Mouse (Mus musculus): ENCODE data around the gene Orm3. TPM values are rescaled to one million over a fixed set of nuclear protein-coding genes. Genes with fewer than 3 reads are reported as not detected.

Orm3 gene
- polyA plus RNA-seq, 2 experiments: not detected

GRCm38 (mm10) chr4:63377483-63377882, 21.5 kb downstream of the Orm3 start:
- H3K4me1 ChIP-seq (ENCODE audit: control insufficient read depth, insufficient read depth, low read length): no peaks in the 10 kb centered on the region
- TF ChIP-seq POLR2A (IDR thresholded peaks at IDR 0.05; ENCODE audit: borderline replicate concordance, extremely low read depth, insufficient read depth, insufficient read length): no peak
- ATAC-seq (ENCODE audit: low FRiP score, low read depth): no peak
- H3K27me3 ChIP-seq (ENCODE audit: control insufficient read depth, insufficient read depth, low read length): no peaks in the 10 kb centered on the region
- no peak overlapping the region for H3K4me3 ChIP-seq (replicated peaks; ENCODE audit: low read length)
- H3K36me3 ChIP-seq (ENCODE audit: control insufficient read depth, insufficient read depth, low read length): peaks cover 86% of the 10 kb centered on the region
- 75% methylated on average over 7 of the region's 7 CpGs for WGBS
- H3K9me3 ChIP-seq (ENCODE audit: control insufficient read depth, low read length): no peaks in the 10 kb centered on the region
- H3K27ac ChIP-seq (replicated peaks; ENCODE audit: low read depth, low read length): no peak overlapping the region
- DNase-seq (ENCODE audit: low spot score): no peak
- no peak overlapping the region for H3K9ac ChIP-seq (ENCODE audit: low read depth, low read length, severe bottlenecking)
- no peak overlapping the region for H3K4me2 ChIP-seq (replicated peaks; ENCODE audit: low read depth, low read length, severe bottlenecking)

DNA sequence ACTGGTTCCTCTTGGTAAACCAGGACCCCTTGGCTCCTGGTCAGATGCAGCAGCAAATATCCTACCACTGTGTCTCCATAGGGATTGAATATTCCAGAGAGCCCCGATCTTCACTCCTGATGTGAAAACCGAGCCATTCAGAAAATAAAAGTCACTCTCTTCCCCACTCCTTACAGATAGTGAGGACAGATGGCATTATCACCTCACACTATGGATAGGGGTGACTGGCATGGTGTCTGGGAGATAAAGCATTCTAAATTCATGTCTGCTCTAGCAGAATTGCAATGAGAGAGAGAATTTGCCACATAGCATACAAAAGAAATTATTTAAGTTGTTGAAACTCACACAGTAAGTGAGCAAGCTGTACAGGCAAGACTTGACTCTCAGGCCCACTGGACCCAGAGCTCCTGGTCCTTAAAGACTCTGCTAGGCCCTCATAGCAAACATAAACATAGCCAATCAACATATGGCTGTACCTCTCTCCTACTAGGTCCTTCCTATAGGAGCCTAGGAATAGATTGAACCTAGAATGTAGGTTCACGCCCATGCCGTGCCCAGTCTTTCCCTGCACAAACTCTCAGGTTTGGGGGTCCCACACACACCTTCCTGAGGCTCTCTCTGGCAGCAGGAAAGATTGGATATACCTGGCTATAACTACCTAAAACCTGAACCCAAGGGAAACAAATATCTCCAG, 26.9 kb downstream of the Orm3 start:
- Histone ChIP-seq H3K27me3 (ENCODE audit: control insufficient read depth, insufficient read depth, low read length) (no peaks in the 10 kb centered on the region), H3K9ac (ENCODE audit: low read depth, low read length, severe bottlenecking) (no peak overlapping the region), H3K4me3 (replicated peaks; ENCODE audit: low read length) (no peak overlapping the region), H3K4me2 (replicated peaks; ENCODE audit: low read depth, low read length, severe bottlenecking) (no peak overlapping the region), H3K4me1 (ENCODE audit: control insufficient read depth, insufficient read depth, low read length) (no peaks in the 10 kb centered on the region), H3K27ac (replicated peaks; ENCODE audit: low read depth, low read length) (no peak overlapping the region), H3K36me3 (ENCODE audit: control insufficient read depth, insufficient read depth, low read length) (peaks cover 74% of the 10 kb centered on the region), H3K9me3 (ENCODE audit: control insufficient read depth, low read length) (no peaks in the 10 kb centered on the region)
- WGBS: 94% methylated on average over 4 of the region's 4 CpGs
- no peak for TF ChIP-seq POLR2A (IDR thresholded peaks at IDR 0.05; ENCODE audit: borderline replicate concordance, extremely low read depth, insufficient read depth, insufficient read length)
- ATAC-seq (ENCODE audit: low FRiP score, low read depth) (no peak), DNase-seq (ENCODE audit: low spot score) (no peak)

DNA sequence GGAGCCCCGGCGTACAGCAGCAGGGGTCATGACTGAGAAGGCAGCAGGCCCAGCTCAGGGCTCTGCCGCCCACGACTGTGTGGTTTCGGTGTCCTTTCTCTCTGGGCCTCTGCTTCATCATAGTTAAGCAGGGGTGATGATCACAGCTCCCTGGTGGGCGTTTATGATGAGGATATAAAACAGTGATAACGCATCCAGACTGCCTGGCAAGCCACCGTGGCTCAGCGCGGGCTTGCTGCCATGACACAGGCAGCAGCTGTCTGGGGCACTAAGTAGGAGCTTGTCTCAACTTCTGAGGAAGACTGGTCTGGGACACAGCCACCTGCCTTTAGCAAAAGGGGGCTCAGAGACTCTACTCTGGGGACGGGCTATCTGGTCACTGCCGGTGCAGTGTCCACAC, 27.5 kb downstream of the Orm3 start:
- peaks cover 68% of the 10 kb centered on the region for H3K36me3 ChIP-seq (ENCODE audit: control insufficient read depth, insufficient read depth, low read length)
- H3K9ac ChIP-seq (ENCODE audit: low read depth, low read length, severe bottlenecking): no peak overlapping the region
- DNase-seq (ENCODE audit: low spot score) (no peak), ATAC-seq (ENCODE audit: low FRiP score, low read depth) (no peak)
- 82% methylated on average over 12 of the region's 12 CpGs for WGBS
- no peaks in the 10 kb centered on the region for H3K4me1 ChIP-seq (ENCODE audit: control insufficient read depth, insufficient read depth, low read length)
- H3K27ac ChIP-seq (replicated peaks; ENCODE audit: low read depth, low read length): no peak overlapping the region
- no peaks in the 10 kb centered on the region for H3K27me3 ChIP-seq (ENCODE audit: control insufficient read depth, insufficient read depth, low read length)
- no peak for TF ChIP-seq POLR2A (IDR thresholded peaks at IDR 0.05; ENCODE audit: borderline replicate concordance, extremely low read depth, insufficient read depth, insufficient read length)
- H3K4me2 ChIP-seq (replicated peaks; ENCODE audit: low read depth, low read length, severe bottlenecking): no peak overlapping the region
- no peaks in the 10 kb centered on the region for H3K9me3 ChIP-seq (ENCODE audit: control insufficient read depth, low read length)
- H3K4me3 ChIP-seq (replicated peaks; ENCODE audit: low read length): no peak overlapping the region

DNA sequence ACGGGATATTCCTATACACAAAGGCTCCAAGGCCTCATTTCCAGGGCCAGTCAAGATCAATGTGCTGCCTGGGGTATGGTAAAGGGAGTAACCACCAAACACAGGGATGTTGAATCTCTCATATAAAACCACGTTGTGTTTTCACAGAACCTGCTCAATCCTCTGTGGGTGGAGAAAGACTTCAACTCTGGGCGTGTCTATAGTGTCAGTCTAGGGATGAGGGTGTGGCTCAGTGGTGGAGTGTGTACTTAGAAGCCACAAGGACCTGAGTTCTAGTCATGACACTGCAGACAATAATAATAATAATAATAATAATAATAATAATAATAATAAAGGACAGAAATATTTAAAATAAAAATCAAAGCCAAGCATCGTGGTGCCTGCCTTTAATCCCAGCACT, 28.3 kb downstream of the Orm3 start:
- no peak overlapping the region for H3K4me2 ChIP-seq (replicated peaks; ENCODE audit: low read depth, low read length, severe bottlenecking)
- H3K9ac ChIP-seq (ENCODE audit: low read depth, low read length, severe bottlenecking): no peak overlapping the region
- no peak overlapping the region for H3K4me3 ChIP-seq (replicated peaks; ENCODE audit: low read length)
- peaks cover 60% of the 10 kb centered on the region for H3K36me3 ChIP-seq (ENCODE audit: control insufficient read depth, insufficient read depth, low read length)
- no peaks in the 10 kb centered on the region for H3K27me3 ChIP-seq (ENCODE audit: control insufficient read depth, insufficient read depth, low read length)
- H3K27ac ChIP-seq (replicated peaks; ENCODE audit: low read depth, low read length): no peak overlapping the region
- 89% methylated on average over 4 of the region's 4 CpGs for WGBS
- ATAC-seq (ENCODE audit: low FRiP score, low read depth): no peak
- no peaks in the 10 kb centered on the region for H3K9me3 ChIP-seq (ENCODE audit: control insufficient read depth, low read length)
- TF ChIP-seq POLR2A (IDR thresholded peaks at IDR 0.05; ENCODE audit: borderline replicate concordance, extremely low read depth, insufficient read depth, insufficient read length): no peak
- peaks cover 1% of the 10 kb centered on the region; the same call in 1 of the 2 replicates for H3K4me1 ChIP-seq (ENCODE audit: control insufficient read depth, insufficient read depth, low read length)
- DNase-seq (ENCODE audit: low spot score): no peak

DNA sequence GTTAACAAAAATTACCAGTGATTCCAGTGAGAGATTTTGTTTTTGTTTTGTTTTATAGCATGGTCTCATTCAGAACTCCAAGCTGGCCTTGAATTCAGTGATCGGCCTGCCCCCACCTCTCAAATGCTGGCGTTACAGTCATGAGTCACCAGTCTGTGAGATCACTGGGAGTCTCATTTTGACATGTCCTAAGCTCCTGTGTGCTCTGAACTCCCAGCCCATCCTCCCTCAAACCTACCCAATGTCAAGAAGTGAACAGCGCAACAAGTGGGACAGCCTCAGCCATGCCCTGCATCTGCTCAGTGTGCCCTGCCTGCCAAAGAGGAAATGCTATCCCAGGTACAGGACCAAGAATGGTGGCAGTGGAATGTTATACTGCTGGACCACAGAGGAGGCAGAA, 29.3 kb downstream of the Orm3 start:
- H3K4me1 ChIP-seq (ENCODE audit: control insufficient read depth, insufficient read depth, low read length): peaks cover 4% of the 10 kb centered on the region; the same call in 1 of the 2 replicates
- 93% methylated on average over 3 of the region's 3 CpGs for WGBS
- peaks cover 50% of the 10 kb centered on the region for H3K36me3 ChIP-seq (ENCODE audit: control insufficient read depth, insufficient read depth, low read length)
- H3K9me3 ChIP-seq (ENCODE audit: control insufficient read depth, low read length): no peaks in the 10 kb centered on the region
- no peak for DNase-seq (ENCODE audit: low spot score)
- no peak overlapping the region for H3K9ac ChIP-seq (ENCODE audit: low read depth, low read length, severe bottlenecking)
- H3K27me3 ChIP-seq (ENCODE audit: control insufficient read depth, insufficient read depth, low read length): no peaks in the 10 kb centered on the region
- no peak for ATAC-seq (ENCODE audit: low FRiP score, low read depth)
- TF ChIP-seq POLR2A (IDR thresholded peaks at IDR 0.05; ENCODE audit: borderline replicate concordance, extremely low read depth, insufficient read depth, insufficient read length): no peak
- H3K4me2 ChIP-seq (replicated peaks; ENCODE audit: low read depth, low read length, severe bottlenecking): no peak overlapping the region
- no peak overlapping the region for H3K4me3 ChIP-seq (replicated peaks; ENCODE audit: low read length)
- no peak overlapping the region for H3K27ac ChIP-seq (replicated peaks; ENCODE audit: low read depth, low read length)

All from limb, embryonic 14.5 days (tissue).